In the genomic region with DNA sequence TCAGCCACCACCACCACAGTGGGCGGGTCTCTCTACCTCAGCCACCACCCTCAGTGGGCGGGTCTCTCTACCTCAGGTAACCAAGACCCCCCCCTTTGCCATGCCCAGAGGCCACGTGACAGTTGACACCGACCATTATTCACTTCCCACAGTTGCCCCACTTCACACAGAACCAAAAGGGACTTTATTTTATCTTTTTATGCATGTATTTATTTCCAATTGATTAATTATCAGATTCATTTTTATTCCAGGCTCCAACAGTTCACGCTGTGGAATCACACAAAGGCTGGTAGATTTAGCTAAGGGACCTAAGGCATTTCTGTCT, we compare ENCODE assay signal across 8 mouse cellular contexts.
A peak's percentile ranks its signal among the peaks of the same experiment; 100 is the strongest.
DNase-seq lines count a peak whose midpoint lies in the region; ATAC-seq lines count a peak whose summit lies in the region.
"Had no signal": no experiment of that assay in that cellular context is flagged by ENCODE, and none has a peak within 500 bp of the region (broad histone marks: within the 10 kb centered on the region; RNA-seq: fewer than 3 reads in every experiment).

No protein-coding gene starts in this region.

- H3K4me1 ChIP-seq in lung, embryonic 15.5 days: peaks cover 12% of the 10 kb centered on the region
- peaks cover 4% of the 10 kb centered on the region; the same call in 1 of the 2 replicates for H3K4me1 ChIP-seq in forebrain, embryonic 11.5 days (replicated peaks; ENCODE audit: control insufficient read depth, insufficient read depth, low read length)
- 0 out of 2 replicates have a peak, but pooled peaks cover 2% of the 10 kb centered on the region for H3K4me1 ChIP-seq in limb, embryonic 11.5 days (ENCODE audit: control insufficient read depth, insufficient read depth, low read length)
- peaks cover 28% of the 10 kb centered on the region for H3K4me1 ChIP-seq in neural tube, embryonic 15.5 days

- WGBS in lung, embryonic 15.5 days: 9% methylated on average over 5 of the region's 5 CpGs
- 8% methylated on average over 5 of the region's 5 CpGs for WGBS in forebrain, embryonic 11.5 days
- WGBS in limb, embryonic 11.5 days: 10% methylated on average over 5 of the region's 5 CpGs
- WGBS in neural tube, embryonic 15.5 days: 13% methylated on average over 5 of the region's 5 CpGs

- peak overlapping the region; percentile 44 for H3K4me3 ChIP-seq in lung, embryonic 15.5 days
- peak overlapping the region; percentile 27 for H3K4me3 ChIP-seq in forebrain, embryonic 11.5 days (ENCODE audit: low read depth, low read length)
- H3K4me3 ChIP-seq in limb, embryonic 11.5 days (ENCODE audit: low read depth, low read length): peak overlapping the region; percentile 26
- peak overlapping the region; percentile 32 for H3K4me3 ChIP-seq in neural tube, embryonic 15.5 days (replicated peaks)

- no peaks in the 10 kb centered on the region for H3K27me3 ChIP-seq in lung, embryonic 15.5 days
- no peaks in the 10 kb centered on the region for H3K27me3 ChIP-seq in forebrain, embryonic 11.5 days (ENCODE audit: control insufficient read depth, insufficient read depth, low read length)
- no peaks in the 10 kb centered on the region for H3K27me3 ChIP-seq in limb, embryonic 11.5 days (ENCODE audit: control insufficient read depth, insufficient read depth, low read length)
- H3K27me3 ChIP-seq in neural tube, embryonic 15.5 days (replicated peaks): 0 out of 2 replicates have a peak, but pooled peaks cover 2% of the 10 kb centered on the region

- no peaks in the 10 kb centered on the region for H3K36me3 ChIP-seq in lung, embryonic 15.5 days
- no peaks in the 10 kb centered on the region for H3K36me3 ChIP-seq in forebrain, embryonic 11.5 days (ENCODE audit: control insufficient read depth, insufficient read depth, low read length)
- H3K36me3 ChIP-seq in limb, embryonic 11.5 days (ENCODE audit: control insufficient read depth, insufficient read depth, low read length): no peaks in the 10 kb centered on the region
- H3K36me3 ChIP-seq in neural tube, embryonic 15.5 days: no peaks in the 10 kb centered on the region

- H3K9me3 ChIP-seq in lung, embryonic 15.5 days: no peaks in the 10 kb centered on the region
- no peaks in the 10 kb centered on the region for H3K9me3 ChIP-seq in forebrain, embryonic 11.5 days (ENCODE audit: control insufficient read depth, low read length)
- H3K9me3 ChIP-seq in limb, embryonic 11.5 days (ENCODE audit: control insufficient read depth, low read length): no peaks in the 10 kb centered on the region
- no peaks in the 10 kb centered on the region for H3K9me3 ChIP-seq in neural tube, embryonic 15.5 days (replicated peaks)

- no peak overlapping the region for H3K9ac ChIP-seq in lung, embryonic 15.5 days
- no peak overlapping the region for H3K9ac ChIP-seq in forebrain, embryonic 11.5 days (ENCODE audit: low read length)
- H3K9ac ChIP-seq in limb, embryonic 11.5 days (ENCODE audit: low read length): no peak overlapping the region
- no peak overlapping the region for H3K9ac ChIP-seq in neural tube, embryonic 15.5 days (replicated peaks)

- ATAC-seq in lung, embryonic 15.5 days (ENCODE audit: borderline replicate concordance, extremely low read depth, low FRiP score, low TSS enrichment): no peak
- no peak for ATAC-seq in forebrain, embryonic 11.5 days (replicated peaks; ENCODE audit: low FRiP score)
- peak; percentile 70; the same call in 1 of the 2 replicates for ATAC-seq in limb, embryonic 11.5 days (ENCODE audit: insufficient number of reproducible peaks, low FRiP score, low TSS enrichment, low read depth)
- no peak for ATAC-seq in neural tube, embryonic 15.5 days (ENCODE audit: low FRiP score)

- DNase-seq in lung, adult 18-20 months: no peak
- no peak for DNase-seq in forebrain, embryonic 11.5 days (ENCODE audit: low spot score)
- no peak for DNase-seq in limb, embryonic 11.5 days (ENCODE audit: low spot score)
- no peak for DNase-seq in right cerebral cortex, adult 2 months (ENCODE audit: low spot score in 2 of 2)
- no peak for DNase-seq in frontal cortex, postnatal 10 days (ENCODE audit: low spot score in 2 of 2)
- DNase-seq: right cerebral cortex, postnatal 25 days had no signal

- no peak overlapping the region for H3K27ac ChIP-seq in lung, embryonic 15.5 days
- H3K27ac ChIP-seq in forebrain, embryonic 11.5 days (ENCODE audit: low read depth, low read length): no peak overlapping the region
- no peak overlapping the region for H3K27ac ChIP-seq in limb, embryonic 11.5 days (replicated peaks; ENCODE audit: low read depth, low read length)
- no peak overlapping the region for H3K27ac ChIP-seq in neural tube, embryonic 15.5 days (replicated peaks)

- peak overlapping the region; percentile 84 for H3K4me2 ChIP-seq in lung, embryonic 15.5 days
- H3K4me2 ChIP-seq in forebrain, embryonic 11.5 days (ENCODE audit: low read depth, low read length, severe bottlenecking): peak overlapping the region; percentile 57
- peak overlapping the region; percentile 62 for H3K4me2 ChIP-seq in limb, embryonic 11.5 days (ENCODE audit: low read depth, severe bottlenecking)
- H3K4me2 ChIP-seq in neural tube, embryonic 15.5 days: peak overlapping the region; percentile 62
